Mouse (Mus musculus): Measurements from ENCODE around the gene Zfp691.

GRCm38 (mm10) chr4:119128547-119128946 is 45.4 kb downstream of the Zfp691 start:
- TF ChIP-seq CTCF (IDR thresholded peaks at IDR 0.05; ENCODE audit: low read depth, low read length) = no peak
- TF ChIP-seq POLR2A (IDR thresholded peaks at IDR 0.05; ENCODE audit: insufficient read depth, low read length) = no peak
- TF ChIP-seq EP300 (IDR thresholded peaks at IDR 0.05; ENCODE audit: insufficient read depth, low read depth, low read length) = no peak
